Mouse (Mus musculus) CD4-positive, CD25-positive, alpha-beta regulatory T cell, adult 2 months (primary cell): ENCODE measurements at regions not wholly inside any gene's neighbourhood (a gene's known extent, or its start where the extent isn't known, plus 50 kb on each side); places are given as distances from the start of the nearest gene placed in this dataset.

Experiments
- DNase-seq: peaks from one replicate; pipeline ENCODE4 v3.0.0-alpha.2; 2012; ENCODE audit warnings: low read depth, low spot score

- no peak for DNase-seq
These were observed 175.2 kb upstream of the 2610001J05Rik start for GRCm38 (mm10) chr6:14046560-14046959.

GRCm38 (mm10) chr6:14044654-14045053 is 173.3 kb upstream of the 2610001J05Rik start:
- DNase-seq, result no peak

- DNase-seq, result no peak
These were observed 154.6 kb upstream of the 2610001J05Rik start for GRCm38 (mm10) chr6:14025898-14026297.

- no peak for DNase-seq
These were observed 147.6 kb upstream of the 2610001J05Rik start for GRCm38 (mm10) chr6:14018928-14019327.

DNA sequence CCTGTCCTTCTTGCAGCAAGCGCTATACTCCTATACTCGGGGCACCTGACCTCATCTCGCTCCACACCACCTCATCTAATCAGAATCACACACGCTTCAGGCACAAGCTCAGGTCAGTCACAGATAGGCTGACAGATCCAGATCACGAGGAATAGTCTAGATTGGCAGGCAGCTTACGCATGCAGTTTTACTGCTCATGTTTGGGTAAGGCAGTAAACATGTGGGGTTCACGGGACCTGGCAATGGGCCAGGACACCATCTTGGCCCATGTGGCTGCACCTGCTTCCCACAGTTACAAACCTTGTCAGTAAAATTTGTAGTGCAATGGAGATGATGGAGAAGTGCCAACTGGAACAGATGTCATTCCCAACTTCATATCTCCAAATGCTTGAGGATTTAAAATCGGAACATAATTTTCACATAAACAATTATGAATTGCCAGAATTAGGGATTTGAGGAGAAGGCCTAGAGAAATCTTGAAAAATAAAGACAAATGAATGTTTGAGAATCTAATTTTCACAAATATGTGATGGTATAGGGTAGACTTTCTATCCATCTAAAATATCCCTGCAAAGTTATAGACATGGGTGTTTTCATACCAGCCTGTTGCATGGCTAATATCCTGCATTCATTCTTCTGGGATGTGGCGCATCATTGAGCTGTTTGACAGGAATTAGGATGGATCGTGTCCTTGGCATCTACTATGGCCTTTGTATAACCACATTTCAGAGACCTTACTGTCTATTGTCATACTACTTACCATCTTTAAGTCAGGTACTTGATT is 111.5 kb upstream of the 2610001J05Rik start:
- DNase-seq, result no peak

DNA sequence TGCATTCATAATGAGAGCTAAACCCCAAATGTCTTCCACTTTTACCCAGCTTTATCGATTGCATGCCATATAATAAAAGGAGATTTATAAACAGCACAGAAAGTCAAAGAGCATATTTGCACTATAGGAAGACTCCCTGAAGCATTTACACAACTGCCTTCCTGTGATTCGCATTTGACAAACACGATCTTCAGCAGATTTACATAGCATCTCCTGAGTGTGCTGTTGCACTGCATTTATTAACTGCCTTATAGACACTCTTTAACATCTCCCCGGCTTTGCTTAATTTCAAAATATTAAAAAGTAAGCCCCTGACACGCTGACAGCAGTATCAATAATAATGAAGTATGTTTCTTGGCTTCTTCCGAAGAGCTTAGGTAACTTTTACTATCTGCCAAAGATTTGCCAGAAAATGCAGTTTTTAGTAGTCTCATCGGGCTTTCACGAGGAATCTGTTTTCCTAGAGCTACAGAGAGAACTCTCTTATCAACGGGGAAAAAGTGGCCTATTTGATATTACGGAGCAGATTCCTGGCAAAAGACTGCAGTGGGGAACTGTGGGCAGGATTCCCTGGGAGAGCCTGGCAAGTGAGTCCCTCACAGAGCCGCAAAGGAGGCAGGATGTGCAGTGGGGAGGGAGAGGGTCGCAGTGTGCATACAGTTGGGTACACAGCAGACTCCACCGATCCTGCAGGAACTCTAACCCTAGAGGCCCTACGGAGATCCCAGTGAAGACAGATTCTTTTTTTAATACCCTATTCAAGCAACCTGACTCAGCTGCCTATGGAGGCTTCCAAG is 103.6 kb upstream of the 2610001J05Rik start:
- DNase-seq, result no peak

GRCm38 (mm10) chr6:13964471-13964870 is 93.2 kb upstream of the 2610001J05Rik start:
- DNase-seq, result no peak

DNA sequence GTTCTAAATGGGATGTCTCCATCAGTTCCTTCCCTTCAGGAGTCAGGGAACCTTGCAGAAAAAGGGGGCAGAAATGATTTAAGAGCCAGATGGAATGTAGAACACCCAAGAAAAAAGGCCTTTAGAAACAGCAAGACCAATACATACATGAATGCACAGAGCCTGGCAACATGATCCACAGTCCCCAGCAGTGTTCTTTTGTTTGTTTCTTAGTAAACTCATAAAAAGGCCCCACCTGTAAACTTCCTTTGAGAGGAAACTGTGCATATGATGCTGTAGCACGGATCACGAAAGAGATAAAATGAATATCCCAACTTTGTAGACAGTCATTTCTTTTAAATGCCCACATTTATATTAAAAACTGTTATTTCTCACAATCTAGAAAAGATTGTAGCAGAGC is 92.7 kb upstream of the 2610001J05Rik start:
- no peak for DNase-seq

GRCm38 (mm10) chr6:13949640-13950039 is 78.3 kb upstream of the 2610001J05Rik start:
- DNase-seq, result no peak

GRCm38 (mm10) chr6:13920809-13921760 is 49.8 kb upstream of the 2610001J05Rik start:
- DNase-seq, result no peak
